Mouse (Mus musculus): ENCODE measurements around the gene Ptch2.

Ptch2 gene

DNA sequence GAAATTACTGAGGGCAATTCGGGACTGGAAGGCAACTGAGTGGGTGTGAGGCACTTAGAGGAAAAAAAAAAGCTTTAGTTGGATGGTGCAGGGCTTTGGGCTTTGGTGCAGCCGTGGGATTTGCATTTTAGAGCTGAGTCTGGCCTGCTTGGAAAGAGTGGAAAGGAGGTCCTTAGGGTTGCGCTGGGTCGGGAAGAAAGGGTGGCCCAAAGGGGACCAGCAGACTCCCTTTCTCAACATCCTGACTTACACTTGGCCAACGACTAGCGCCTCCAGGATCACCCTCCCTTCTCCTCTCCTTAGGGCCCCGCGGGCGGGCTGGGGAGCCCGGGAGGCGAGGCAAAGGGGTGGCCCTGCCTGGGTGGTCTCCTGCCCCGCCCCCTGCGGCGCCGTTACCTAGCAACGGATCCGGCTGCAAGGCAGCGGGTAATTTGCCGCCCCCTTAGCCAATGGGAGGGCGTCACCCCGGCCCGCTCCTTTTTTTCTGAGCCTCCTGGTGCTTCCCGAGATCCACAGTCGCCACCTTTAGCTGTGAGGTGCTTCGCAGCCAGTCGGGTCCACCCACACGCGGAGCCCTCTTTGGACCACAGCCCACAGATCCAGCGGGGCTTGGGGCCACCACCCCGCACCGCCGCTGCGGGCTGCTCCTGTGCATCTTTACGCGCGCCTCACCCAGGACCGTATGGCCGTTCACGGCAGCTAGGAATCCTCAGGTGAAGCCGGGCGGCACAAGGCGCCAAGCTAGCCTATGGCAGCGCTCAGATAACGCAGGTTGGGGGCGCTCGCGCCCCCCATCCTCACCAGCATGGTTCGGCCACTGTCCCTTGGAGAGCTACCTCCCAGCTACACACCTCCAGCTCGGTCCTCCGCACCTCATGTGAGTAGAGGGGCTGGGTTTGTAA lies at the start of gene Ptch2:
Ptch2 (plus strand) TSS at position 525 of the 902 bp plus-strand sequence.
- DNase-seq (ENCODE audit: low spot score), result peak; percentile 89

DNA sequence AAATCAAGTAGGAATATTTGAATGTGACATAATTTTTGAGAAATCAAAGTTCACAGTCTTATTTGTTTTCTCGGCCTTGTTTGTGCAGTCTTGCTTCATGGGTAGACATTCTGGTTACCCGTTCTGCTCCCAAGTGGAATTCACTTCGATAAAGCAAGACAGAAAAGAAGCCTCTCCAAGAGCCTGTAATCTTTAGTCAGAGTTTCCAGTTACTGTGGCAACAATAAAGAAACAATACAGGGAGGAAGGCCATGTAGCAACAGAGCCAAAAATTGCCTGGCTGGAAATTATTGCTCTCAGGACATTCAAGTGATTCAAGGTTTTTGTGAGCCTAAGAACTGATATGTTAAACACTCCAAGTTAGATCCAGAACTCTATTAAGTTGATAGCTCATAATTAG lies 47.0 kb upstream of the Ptch2 start:
- no peak for DNase-seq (ENCODE audit: low spot score)

DNA sequence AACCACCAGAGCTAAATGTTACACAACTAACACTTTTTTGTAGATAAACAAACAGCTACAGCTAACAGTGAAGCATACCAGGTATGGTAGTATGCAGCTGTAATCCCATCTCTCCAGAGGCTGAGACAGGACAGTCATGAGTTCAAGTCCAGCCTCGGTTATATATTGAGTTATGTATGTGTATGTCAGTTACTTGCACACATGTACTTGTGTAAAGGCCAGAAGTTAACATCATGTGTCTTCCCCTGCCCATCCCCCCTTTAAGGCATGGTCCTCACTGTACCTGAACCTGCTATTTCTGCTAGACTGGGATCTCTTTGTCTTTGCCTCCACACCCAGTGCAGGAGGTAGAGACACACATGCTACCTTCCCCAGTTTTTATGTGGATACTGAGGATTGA lies 46.4 kb upstream of the Ptch2 start:
- no peak for DNase-seq (ENCODE audit: low spot score)

DNA sequence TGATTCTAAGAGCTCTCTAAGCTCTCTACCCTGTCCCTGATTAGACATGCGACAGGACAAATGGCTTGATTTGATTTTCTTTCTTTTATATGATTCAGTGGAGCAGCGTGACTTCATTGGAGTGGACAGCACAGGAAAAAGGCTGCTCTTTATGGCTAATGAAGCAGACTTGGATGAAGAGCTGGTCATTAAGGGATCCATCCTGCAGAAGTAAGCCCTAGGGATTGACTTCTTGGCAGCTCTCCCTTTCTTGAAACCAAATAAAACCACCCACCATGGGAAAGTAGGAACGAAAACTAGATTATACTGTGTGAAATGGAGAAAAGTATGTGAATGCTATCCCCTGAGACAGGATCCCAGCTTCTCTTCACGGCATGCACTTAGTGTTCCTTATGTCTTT lies 43.2 kb upstream of the Ptch2 start:
- no peak for DNase-seq (ENCODE audit: low spot score)

DNA sequence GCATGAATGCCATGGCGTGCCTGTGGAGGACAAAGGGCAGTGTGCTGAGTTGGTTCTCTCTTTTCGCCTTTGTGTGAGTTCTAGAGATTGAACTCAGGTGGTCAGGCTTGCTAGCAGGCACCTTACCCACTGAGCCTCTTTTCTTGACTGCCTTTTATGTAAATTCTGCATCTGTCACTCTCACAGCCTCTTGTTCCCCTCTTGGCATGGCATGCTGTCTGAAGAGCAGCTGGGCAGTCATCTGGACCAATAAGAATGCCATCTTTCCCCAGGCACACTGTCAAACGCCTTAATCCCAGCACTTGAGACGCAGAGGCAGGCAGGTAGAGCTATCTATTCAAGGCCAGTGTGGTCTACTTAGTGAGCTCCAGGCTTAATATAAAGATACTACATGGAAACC lies 41.9 kb upstream of the Ptch2 start:
- DNase-seq (ENCODE audit: low spot score), result no peak

DNA sequence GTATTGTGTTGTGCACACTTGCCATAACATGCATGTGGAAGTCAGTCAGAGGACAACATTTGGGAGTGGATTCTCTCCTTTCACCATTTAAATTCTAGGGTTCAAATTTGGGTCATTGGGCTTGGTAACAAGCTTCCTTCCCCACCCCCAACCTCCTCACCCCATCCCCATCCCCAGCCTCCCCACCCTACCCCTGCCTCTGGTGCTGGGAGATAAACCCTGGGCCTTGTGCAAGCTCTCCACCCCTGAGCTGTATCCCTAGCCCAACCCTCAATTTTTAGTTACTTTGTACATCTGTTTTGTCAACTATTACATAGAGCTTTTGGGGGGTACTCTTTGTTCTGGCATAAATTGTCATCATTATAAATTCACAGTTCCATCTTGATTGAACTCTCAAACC lies 39.8 kb upstream of the Ptch2 start:
- no peak for DNase-seq (ENCODE audit: low spot score)

DNA sequence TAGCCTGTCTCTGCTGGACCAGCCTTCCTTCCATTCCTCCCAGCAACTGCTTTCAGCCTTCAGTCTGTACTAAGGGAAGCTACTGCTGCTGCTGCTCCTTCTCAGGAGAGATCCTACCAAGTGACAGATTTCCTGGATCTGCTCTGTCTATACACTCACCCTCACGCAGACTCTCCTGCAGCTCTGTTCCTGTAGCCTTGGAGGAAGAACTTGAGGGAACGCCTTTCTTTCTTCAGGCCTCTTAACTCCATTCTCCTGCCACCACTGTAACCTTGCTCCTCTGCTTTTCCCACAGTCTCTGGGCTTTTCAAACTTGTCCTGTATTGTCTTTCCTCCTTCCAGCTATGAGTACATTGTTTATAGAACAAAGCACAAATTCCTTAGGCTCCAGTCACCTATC lies 39.4 kb upstream of the Ptch2 start:
- DNase-seq (ENCODE audit: low spot score), result no peak

DNA sequence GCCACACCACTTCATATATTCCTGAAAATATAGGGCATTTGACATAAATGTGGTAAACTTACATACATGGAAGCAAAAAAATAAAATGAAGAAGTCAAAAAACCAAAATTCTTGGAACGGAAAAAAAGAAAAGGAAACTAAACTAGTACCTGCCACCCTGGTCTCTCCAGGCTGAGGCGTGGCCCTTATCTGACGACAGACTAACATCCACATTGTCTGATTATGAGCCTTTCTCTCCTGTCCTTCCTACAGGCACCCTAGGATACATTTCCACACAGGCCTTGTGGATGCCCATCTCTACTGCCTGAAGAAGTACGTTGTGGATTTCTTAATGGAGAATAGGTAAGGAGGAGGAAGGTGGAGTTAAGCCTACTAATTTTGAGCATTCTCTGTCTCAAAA lies 37.4 kb upstream of the Ptch2 start:
- DNase-seq (ENCODE audit: low spot score), result no peak

DNA sequence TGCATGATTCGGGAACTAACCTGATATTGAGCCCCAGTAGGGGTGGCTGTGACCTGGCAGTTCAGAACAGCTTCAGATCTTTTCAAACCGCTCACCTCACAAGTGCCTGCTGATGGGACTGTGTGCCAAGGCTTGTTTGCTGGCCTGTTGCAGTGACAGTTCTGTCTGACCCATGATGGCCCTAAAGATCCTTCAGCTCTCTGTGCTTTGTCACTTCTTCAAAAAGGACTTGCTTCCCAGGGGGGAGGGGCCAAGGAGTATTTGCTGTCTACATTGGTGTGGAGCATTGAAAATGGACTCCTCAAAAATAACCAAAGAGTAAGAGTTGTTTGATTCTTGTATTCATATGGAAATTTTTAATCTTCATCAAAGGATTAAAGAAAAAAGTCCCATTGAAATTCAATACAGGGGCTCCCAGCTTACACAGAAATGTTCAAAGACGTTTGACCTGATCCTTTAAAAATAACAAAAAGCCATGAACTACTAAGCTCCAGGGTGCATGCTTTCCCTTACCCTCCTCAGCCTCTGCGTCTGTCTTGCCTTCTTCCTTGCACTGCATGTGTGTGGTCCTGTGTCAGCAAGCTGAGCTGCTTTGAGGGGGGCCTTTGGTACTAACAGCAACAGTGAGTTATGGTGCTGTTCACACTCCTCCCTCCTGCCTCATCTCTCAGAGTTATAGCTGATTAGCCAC lies 33.0 kb upstream of the Ptch2 start:
- peak; percentile 63 for DNase-seq (ENCODE audit: low spot score)

DNA sequence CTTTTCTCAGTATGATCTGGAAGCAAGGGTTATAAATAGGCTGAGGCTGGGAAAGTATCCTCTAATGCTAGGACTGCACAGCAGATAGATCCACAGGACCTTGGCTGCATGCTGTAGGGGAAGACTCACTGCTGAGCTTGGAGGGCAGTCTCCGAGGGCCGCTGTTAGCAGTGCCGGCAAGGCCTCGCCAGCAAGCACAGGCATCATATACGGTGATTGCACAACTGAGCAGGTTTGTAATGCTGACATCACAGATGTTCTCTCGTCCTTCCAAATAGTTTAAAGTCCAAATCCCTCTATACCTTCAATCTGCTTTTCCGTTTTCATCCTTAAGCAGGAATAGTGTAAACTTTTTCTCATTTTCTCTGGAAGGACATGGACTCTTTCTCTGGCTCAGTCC lies 27.8 kb upstream of the Ptch2 start:
- no peak for DNase-seq (ENCODE audit: low spot score)

DNA sequence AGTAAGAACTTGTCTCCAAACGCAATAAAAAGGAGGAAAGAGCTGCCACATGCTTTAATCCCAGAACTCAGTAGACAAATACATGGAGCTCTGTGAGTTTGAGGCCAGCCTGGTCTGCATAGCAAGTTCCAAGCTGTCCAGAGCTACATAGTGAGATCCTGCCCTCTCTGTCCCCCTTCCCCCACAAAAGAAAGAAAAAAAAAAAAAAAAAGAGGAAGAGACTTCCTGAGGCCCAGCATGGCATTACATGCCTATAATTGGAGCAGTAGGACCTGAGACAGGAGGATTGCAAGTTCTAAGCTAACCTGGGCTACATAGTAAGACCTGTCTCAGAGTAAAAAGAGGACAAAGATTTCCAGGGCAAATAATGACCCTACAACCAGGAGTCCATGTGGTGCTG lies 26.2 kb upstream of the Ptch2 start:
- DNase-seq (ENCODE audit: low spot score), result no peak

DNA sequence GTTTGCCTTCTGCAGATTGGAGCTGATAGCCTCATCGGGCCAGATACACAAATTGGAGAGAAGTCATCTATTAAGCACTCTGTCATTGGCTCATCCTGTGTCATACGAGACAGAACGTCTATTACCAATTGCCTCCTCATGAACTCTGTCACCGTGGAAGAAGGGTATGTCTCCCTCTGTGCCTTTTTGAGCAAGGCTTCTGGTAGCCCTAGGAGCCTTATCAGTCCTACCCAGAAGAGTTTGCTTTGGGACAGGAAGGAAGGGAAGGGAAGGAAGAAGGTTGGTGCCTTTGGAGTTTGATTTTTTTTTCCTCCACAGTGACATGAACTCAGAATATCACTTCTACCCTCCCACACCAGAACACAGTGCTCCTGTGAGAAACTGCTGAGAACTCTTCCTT lies 25.3 kb upstream of the Ptch2 start:
- DNase-seq (ENCODE audit: low spot score), result no peak

DNA sequence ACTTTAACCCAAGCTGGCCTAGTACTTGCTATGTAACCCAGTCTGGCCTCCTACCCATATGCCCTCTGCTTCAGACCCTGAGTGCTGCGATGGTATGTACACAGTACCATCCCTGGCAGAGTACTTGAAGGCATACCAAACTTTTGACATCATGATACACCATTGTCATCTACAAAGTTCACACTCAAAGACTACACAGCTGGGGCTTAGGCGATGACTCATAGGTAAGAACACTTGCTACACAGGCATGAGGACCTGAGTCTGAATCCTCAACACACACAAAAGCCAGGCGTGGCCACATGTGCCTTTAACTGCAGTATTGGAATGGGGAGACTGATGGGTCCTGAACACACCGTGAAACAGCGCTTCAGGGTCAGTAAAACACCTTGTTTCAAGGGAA lies 24.7 kb upstream of the Ptch2 start:
- no peak for DNase-seq (ENCODE audit: low spot score)

DNA sequence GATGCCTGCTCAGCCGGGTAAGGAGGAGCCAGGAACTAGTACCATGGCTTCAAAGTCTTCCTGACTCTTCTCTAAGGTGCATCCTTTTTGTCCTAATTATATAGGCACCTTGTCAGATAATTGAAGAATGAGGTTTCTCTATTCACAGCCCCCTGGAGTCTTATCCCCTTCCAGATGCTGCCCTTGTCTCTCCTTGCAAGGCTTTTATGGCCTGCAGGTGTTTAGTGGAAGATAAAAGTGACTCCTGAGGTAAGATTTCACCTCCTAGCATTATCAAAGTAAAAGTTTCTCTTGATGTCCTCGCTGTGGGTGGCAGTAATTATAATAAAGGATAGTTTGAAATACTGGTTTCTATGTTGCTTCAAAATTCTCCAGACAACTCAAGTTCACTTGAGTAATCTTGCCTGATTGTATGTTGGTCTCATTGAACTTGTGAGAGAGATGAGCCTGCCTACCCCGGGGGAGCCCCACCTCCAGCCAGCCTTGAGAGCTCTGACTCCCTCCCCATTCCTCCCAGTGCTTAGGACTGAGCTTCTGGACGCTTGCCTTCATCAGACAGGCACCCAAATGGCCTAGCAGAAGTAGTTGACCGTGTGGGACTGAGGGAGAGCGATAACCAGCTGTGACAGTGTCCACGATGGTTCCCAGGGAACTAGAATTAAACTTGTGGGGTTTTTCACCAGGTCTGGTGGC lies 7.8 kb upstream of the Ptch2 start:
- DNase-seq (ENCODE audit: low spot score), result no peak

DNA sequence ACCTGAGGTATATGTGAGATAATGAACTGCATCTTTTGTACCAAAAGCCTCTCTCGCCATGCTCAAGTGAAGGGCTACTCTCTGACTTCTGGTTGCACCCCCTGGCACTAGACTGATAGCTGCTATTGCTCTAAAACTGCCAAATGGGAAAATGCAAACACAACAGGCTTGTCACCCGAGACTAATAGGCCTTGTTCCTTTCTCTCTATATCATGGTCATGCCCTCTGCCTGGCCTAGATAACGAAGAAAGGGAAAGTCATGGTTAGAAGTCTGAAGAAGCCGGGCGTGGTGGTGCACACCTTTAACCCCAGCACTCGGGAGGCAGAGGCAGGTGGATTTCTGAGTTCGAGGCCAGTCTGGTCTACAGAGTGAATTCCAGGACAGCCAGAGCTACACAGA lies 5.3 kb upstream of the Ptch2 start:
- DNase-seq (ENCODE audit: low spot score), result no peak

DNA sequence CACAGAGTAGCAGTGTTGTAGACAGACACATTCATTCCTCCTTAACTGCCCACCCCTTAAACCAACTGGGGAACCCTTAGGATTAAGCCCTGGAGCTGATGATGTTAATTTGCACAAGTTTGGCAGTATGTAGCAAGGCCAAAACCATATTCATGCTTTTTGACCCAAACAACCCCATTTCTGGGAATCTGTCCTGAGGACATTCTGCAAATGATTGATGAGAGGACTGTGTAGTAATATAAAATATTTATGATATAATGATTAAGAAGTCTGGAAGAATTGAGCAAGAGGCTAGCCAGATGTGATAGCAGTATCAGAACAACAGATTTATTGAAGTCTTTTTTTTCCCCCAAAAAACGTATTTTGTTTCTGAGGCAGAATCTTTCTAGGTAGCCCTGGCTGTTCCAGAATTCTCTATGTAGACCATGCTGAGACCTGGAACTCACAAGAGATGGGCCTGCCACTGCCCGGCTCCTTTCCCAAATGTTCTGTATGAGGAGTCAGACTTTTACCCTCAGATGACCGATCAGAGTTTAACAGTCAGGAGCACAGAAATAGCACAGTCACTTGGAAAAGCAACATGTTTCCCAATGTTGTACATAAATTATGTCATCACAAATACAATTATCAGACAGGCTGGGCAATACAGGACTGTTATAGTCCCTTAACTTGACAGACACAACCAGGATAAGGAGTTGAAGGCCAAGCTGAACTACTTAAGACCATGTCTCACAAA lies 1.1 kb upstream of the Ptch2 start:
- DNase-seq (ENCODE audit: low spot score), result no peak

DNA sequence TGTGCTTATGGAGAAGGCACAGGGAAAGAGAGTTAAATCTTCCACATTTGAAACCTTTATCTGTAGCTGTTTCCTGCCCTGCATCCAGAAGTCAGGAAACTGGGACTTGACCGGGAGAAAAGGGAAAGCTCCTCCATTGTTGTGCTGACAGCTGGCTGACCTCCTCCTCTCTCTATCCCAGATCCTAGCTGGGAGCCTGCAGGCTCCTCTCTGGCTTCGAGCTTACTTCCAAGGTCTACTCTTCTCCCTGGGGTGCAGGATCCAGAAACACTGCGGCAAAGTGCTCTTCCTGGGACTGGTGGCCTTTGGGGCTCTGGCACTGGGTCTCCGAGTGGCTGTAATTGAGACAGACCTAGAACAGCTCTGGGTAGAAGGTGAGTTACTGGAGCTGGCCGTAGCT lies 791 bp downstream of the Ptch2 start:
- DNase-seq (ENCODE audit: low spot score), result peak; percentile 23

DNA sequence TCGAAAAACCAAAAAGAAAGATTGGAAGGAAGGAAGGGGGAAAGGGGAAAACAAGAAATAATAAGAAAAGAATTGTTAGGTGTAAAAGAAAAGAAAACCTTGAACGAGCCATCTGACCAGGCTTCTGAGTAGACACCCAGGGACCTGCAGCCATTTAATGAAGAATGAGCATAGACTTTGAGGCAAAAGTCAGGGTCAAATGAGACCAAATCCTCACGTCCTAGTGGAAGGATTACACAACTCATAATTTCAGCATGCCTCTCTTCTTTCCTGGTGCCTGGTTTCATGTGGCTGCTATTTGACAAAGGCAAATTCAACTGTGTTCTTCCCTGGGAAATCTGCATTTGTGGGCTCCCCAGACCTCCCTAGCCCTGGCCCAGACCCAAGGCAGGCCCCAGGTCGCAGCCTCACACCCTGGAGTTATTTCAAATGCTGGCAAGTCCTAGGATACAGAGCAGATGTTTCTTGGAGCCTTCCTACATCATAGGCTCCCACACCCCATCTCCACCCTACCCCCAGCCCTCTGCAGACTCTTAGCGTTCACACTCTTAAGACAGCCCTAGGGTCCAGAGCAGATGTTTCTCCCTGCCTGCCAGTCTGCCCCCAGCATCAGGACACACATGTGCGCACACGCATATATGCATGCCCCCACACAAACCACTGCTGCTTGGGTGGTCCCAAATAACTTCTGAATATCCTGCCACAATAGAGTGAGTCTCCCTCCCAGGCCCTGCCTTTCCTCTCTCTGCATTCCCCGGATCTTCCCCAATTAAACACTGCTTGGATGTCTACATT lies 2.3 kb downstream of the Ptch2 start:
- DNase-seq (ENCODE audit: low spot score), result no peak

DNA sequence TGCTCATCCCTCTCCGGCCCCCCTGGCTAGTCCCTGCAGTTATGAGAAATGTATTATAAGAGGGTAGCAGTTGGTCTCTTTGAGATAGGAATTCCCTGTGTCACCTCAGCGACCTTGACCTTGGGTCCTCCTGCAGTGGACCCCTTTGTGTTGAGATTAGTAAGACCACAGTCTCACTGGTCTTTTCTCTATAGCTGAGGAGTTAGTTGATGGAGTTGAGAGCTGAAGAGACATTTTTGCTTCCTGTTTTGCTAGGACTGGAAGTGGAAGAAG lies 2.8 kb downstream of the Ptch2 start:
- no peak for DNase-seq (ENCODE audit: low spot score)

DNA sequence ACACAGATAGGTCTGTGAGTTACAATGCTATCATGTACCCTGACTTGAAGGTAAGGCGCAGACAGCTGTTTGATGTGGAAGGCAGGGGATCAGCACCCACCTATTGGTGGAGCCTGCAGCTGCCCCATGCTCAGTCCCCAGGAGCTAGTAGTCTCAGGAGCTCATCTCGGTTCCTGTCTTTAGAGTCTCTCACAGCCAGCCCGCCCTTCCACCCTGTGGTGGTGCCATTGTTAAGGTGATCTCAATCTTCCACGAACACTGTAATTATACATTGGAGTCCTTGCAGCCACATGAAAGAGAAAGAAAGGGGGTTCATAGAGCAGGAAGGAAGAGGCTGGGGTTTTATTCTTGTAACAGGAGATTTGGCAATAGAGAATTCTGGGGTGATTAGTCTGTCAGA lies 4.2 kb downstream of the Ptch2 start:
- DNase-seq (ENCODE audit: low spot score), result no peak

DNA sequence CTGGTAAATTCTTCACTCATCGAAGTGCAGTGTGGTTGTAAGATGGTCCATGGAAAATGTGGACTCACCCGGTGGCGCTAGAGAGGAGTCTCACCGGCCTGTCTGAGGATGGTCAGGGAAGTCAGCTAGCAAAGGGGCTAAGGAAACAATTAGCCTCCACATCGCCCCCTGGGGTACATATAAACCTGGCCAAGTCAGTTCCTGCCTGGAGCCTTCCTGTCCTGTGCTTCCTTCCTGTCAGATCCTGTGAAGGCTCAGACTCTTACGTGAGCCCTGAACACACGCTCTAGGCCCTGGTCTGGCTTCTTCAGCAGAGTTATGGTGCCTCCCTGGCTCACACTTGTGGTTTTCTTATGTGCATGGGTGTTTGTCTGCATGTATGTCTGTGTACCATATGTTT lies 5.3 kb downstream of the Ptch2 start:
- DNase-seq (ENCODE audit: low spot score), result peak; percentile 74

DNA sequence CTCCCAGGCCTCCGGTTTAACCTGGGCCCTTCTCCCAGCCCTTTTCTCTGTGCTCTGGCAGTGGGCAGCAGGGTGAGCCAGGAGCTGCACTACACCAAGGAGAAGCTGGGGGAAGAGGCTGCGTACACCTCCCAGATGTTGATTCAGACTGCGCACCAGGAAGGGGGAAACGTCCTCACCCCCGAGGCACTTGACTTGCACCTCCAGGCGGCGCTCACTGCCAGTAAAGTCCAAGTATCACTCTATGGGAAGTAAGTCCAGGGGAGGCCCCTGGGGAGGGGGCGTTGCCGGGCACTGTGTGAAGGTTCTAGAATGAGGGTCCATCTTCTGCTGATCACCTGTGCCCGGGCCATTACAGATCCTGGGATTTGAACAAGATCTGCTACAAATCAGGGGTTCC lies 8.8 kb downstream of the Ptch2 start:
- DNase-seq (ENCODE audit: low spot score), result no peak

Measured in embryo, embryonic 10 days (tissue).